Mouse (Mus musculus) lung, adult 2 months (tissue): ENCODE measurements around the gene Mcrip1.

ENCODE experiments used
- CTCF ChIP-seq: fragments of 200-500 bp; IDR thresholded peaks from 2 replicates; pipeline ENCODE4 v1.5.1; 2011; ENCODE audit warnings: mild to moderate bottlenecking, low read length, control low read depth; ENCODE audit not compliant: insufficient read depth
- POLR2A ChIP-seq: fragments of 200-500 bp; IDR thresholded peaks from 2 replicates; pipeline ENCODE4 v1.6.1; 2011; ENCODE audit warnings: low read depth, mild to moderate bottlenecking, control low read depth, low read length, borderline replicate concordance; ENCODE audit errors: extremely low read depth

GRCm38 (mm10) chr11:120512790-120513453, 36.6 kb downstream of the Mcrip1 start:
- TF ChIP-seq CTCF (no peak), POLR2A (no peak)
